Mouse (Mus musculus) limb, embryonic 13.5 days (tissue): Measurements from ENCODE around the gene Btk. TPM values are rescaled to one million over a fixed set of nuclear protein-coding genes. Genes with fewer than 3 reads are reported as not detected.
"Not testable (repeated sequence)": the region's sequence is repeated elsewhere in the genome, so short reads cannot be mapped to it uniquely, and the experiment has no call there.

Experiments
- ATAC-seq: fragments of 200-750 bp; cut with Nextera tagmentation; 2 replicates; pipeline ENCODE4 v1.8.0; 2017; ENCODE audit warnings: low read depth, moderate number of reproducible peaks, moderate TSS enrichment; ENCODE audit not compliant: low FRiP score
- H3K27ac ChIP-seq: fragments of 300-500 bp; sonication (generic); 2 replicates; pipeline ENCODE4 v1.5.1; 2015; ENCODE audit warnings: inconsistent platforms, mild to moderate bottlenecking, moderate library complexity
- H3K27me3 ChIP-seq: fragments of 300-500 bp; sonication (generic); 2 replicates; pipeline ENCODE4 v1.6.1; 2015; ENCODE audit warnings: mild to moderate bottlenecking, inconsistent platforms
- H3K36me3 ChIP-seq: fragments of 300-500 bp; sonication (generic); 2 replicates; pipeline ENCODE4 v1.6.1; 2015; ENCODE audit warnings: inconsistent platforms, mild to moderate bottlenecking, moderate library complexity
- H3K4me1 ChIP-seq: fragments of 300-500 bp; sonication (generic); 2 replicates; pipeline ENCODE4 v1.6.1; 2015; ENCODE audit warnings: inconsistent platforms
- H3K4me2 ChIP-seq: fragments of 300-500 bp; sonication (generic); replicated peaks from 2 replicates; pipeline ENCODE4 v1.6.1; 2015; ENCODE audit warnings: inconsistent platforms, mild to moderate bottlenecking, moderate library complexity
- H3K4me3 ChIP-seq: fragments of 300-500 bp; sonication (generic); 2 replicates; pipeline ENCODE4 v1.5.1; 2015; ENCODE audit warnings: moderate library complexity, mild to moderate bottlenecking, inconsistent platforms
- H3K9ac ChIP-seq: fragments of 300-500 bp; sonication (generic); 2 replicates; pipeline ENCODE4 v1.6.1; 2015; ENCODE audit warnings: mild to moderate bottlenecking, inconsistent platforms
- H3K9me3 ChIP-seq: fragments of 300-500 bp; sonication (generic); 2 replicates; pipeline ENCODE4 v1.6.1; 2016; ENCODE audit warnings: inconsistent platforms
- WGBS: fragments of 180-500 bp; shearing (Covaris S2); methylation state at CpG from one replicate; pipeline ENCODE4 v1.1.7; 2015; 5-methylcytosine and 5-hydroxymethylcytosine counted together
- polyA plus RNA-seq: library from polyadenylated mRNA; unstranded; fragments of >200 nt; fragmentation: Nextera tagmentation; extraction: Ambion mirVana; gene quantifications from 2 replicates; pipeline ENCODE4 v1.2.1, GENCODE M21; 2015

Btk gene
- polyA plus RNA-seq, 1 experiment from 2014 or later, result 1.3 TPM

- H3K4me2 ChIP-seq, result no peak overlapping the region
- no peak overlapping the region for H3K4me3 ChIP-seq
- peaks cover 5% of the 10 kb centered on the region; the same call in 1 of the 2 replicates for H3K27me3 ChIP-seq
- no peak overlapping the region for H3K27ac ChIP-seq
- no peaks in the 10 kb centered on the region for H3K36me3 ChIP-seq
- H3K4me1 ChIP-seq, result no peaks in the 10 kb centered on the region
- no peaks in the 10 kb centered on the region for H3K9me3 ChIP-seq
- 72% methylated on average over 4 of the region's 4 CpGs for WGBS
- H3K9ac ChIP-seq, result no peak overlapping the region
- ATAC-seq, result no peak
Measured at GRCm38 (mm10) chrX:134577896-134578295, 5.5 kb downstream of the Btk start.

GRCm38 (mm10) chrX:134566536-134567222, 16.7 kb downstream of the Btk start:
- Histone ChIP-seq H3K9ac (no peak overlapping the region), H3K4me3 (no peak overlapping the region), H3K4me2 (no peak overlapping the region), H3K4me1 (no peaks in the 10 kb centered on the region), H3K27me3 (peaks cover 4% of the 10 kb centered on the region; the same call in 1 of the 2 replicates), H3K9me3 (no peaks in the 10 kb centered on the region), H3K27ac (no peak overlapping the region), H3K36me3 (no peaks in the 10 kb centered on the region)
- 79% methylated on average over 8 of the region's 8 CpGs for WGBS
- no peak for ATAC-seq

DNA sequence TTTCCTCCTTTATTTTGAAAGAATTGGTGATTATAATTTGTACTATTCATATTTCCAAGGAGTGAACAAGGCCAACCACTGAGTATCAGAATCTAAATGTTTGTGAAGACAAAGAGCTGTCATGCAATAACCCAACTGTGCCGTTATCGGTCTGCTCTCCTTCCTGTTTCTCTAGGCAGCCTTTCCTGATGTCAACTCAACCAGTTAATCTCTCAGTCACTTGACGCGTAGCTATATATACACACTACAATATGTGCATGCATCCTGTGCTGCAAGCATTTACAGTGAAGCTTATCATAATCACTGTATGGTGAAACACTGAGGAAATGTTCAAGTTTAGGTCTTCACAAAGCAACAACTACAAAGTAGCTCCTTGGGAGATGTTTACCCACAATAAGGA, 19.0 kb downstream of the Btk start:
- Histone ChIP-seq H3K4me3 (no peak overlapping the region), H3K36me3 (no peaks in the 10 kb centered on the region), H3K4me2 (no peak overlapping the region), H3K27ac (no peak overlapping the region), H3K9me3 (no peaks in the 10 kb centered on the region), H3K9ac (no peak overlapping the region), H3K27me3 (peaks cover 4% of the 10 kb centered on the region; the same call in 1 of the 2 replicates), H3K4me1 (no peaks in the 10 kb centered on the region)
- WGBS, result 87% methylated on average over 4 of the region's 4 CpGs
- no peak for ATAC-seq

DNA sequence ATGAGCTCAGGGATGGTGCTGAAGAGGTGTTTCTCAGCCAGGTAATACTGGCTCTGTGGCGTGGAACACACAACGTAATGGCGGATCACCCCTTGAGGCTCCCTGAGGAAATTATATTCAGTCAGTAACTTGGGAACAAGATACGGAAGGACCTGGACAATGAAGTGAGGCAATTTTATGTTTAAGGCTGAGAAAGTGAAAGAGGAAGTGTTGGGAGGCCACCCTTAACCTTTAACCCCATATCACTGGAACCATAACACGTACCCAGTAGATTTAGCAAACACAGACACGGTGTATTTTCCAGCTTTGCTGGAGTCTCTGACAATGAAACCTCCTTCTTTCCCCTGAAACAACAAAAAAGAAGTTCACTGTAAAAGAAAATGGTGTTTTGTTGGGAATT, 28.9 kb downstream of the Btk start:
- no peak for ATAC-seq
- H3K36me3 ChIP-seq, result no peaks in the 10 kb centered on the region

GRCm38 (mm10) chrX:134553326-134553725, 30.0 kb downstream of the Btk start:
- no peaks in the 10 kb centered on the region for H3K9me3 ChIP-seq
- H3K36me3 ChIP-seq, result no peaks in the 10 kb centered on the region
- no peak overlapping the region for H3K9ac ChIP-seq
- H3K27me3 ChIP-seq, result no peaks in the 10 kb centered on the region; the same call in 1 of the 2 replicates
- no peak overlapping the region for H3K4me2 ChIP-seq
- 90% methylated on average over 4 of the region's 4 CpGs for WGBS
- ATAC-seq, result no peak
- H3K4me1 ChIP-seq, result no peaks in the 10 kb centered on the region
- H3K27ac ChIP-seq, result no peak overlapping the region
- H3K4me3 ChIP-seq, result no peak overlapping the region

More for the DNA sequence above, 28.9 kb downstream of the Btk start:
- Histone ChIP-seq H3K4me1 (no peaks in the 10 kb centered on the region), H3K9ac (no peak overlapping the region), H3K4me2 (no peak overlapping the region), H3K27ac (no peak overlapping the region), H3K9me3 (no peaks in the 10 kb centered on the region), H3K4me3 (no peak overlapping the region), H3K27me3 (no peaks in the 10 kb centered on the region; the same call in 1 of the 2 replicates)
- WGBS, result 68% methylated on average over 6 of the region's 6 CpGs

DNA sequence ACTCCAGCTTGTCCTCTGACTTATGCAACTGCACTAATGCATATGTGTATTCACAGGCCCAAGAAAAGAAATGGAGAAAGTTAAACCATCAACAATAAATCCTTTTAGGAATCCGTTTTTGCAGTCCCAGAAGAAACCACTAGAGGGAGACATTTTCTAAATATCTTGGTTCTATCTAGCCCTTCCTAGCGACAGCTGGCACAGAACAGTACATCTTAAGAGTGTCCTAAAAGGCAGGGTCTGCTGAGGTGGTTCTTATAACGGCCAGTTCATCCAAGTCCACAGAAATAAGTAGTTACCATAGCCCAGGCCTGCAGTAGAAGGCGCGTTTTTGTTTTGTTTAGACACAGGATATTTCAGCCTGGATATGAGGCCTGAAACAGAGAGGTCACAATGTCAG, 32.5 kb downstream of the Btk start:
- H3K4me2 ChIP-seq, result no peak overlapping the region
- no peak overlapping the region for H3K4me3 ChIP-seq
- no peaks in the 10 kb centered on the region for H3K36me3 ChIP-seq
- H3K9ac ChIP-seq, result no peak overlapping the region
- WGBS, result 18% methylated on average over 5 of the region's 5 CpGs
- H3K27ac ChIP-seq, result no peak overlapping the region
- no peaks in the 10 kb centered on the region for H3K27me3 ChIP-seq
- no peak for ATAC-seq
- no peaks in the 10 kb centered on the region for H3K9me3 ChIP-seq
- no peaks in the 10 kb centered on the region for H3K4me1 ChIP-seq

- Histone ChIP-seq H3K27ac (no peak overlapping the region), H3K4me3 (no peak overlapping the region), H3K4me2 (no peak overlapping the region), H3K36me3 (no peaks in the 10 kb centered on the region), H3K9ac (no peak overlapping the region), H3K27me3 (peaks cover 5% of the 10 kb centered on the region; the same call in 1 of the 2 replicates), H3K9me3 (no peaks in the 10 kb centered on the region), H3K4me1 (no peaks in the 10 kb centered on the region)
- 88% methylated on average over 4 of the region's 4 CpGs for WGBS
- no peak for ATAC-seq
Measured at GRCm38 (mm10) chrX:134547330-134547729, 36.0 kb downstream of the Btk start.

- peaks cover 5% of the 10 kb centered on the region; the same call in 1 of the 2 replicates for H3K27me3 ChIP-seq
- peak overlapping the region; percentile 56 for H3K4me3 ChIP-seq
- peak overlapping the region; percentile 70 for H3K27ac ChIP-seq
- peak; percentile 38; the same call in 1 of the 2 replicates for ATAC-seq
- H3K36me3 ChIP-seq, result no peaks in the 10 kb centered on the region
- H3K4me2 ChIP-seq, result peak overlapping the region; percentile 55
- WGBS, result 18% methylated on average over 6 of the region's 6 CpGs
- H3K4me1 ChIP-seq, result no peaks in the 10 kb centered on the region
- no peaks in the 10 kb centered on the region for H3K9me3 ChIP-seq
- peak overlapping the region; percentile 69; the same call in 1 of the 2 replicates for H3K9ac ChIP-seq
Measured at GRCm38 (mm10) chrX:134541955-134542308, 41.4 kb downstream of the Btk start.

GRCm38 (mm10) chrX:134541145-134541954, 42.0 kb downstream of the Btk start, which contains the start of gene Timm8a1:
Gene Timm8a1, minus strand, starts transcription at chrX:134541865.
- H3K9me3 ChIP-seq, result no peaks in the 10 kb centered on the region
- H3K9ac ChIP-seq, result peak within 1 kb of the TSS; percentile 69
- H3K27me3 ChIP-seq, result peaks cover 5% of the 10 kb centered on the region; the same call in 1 of the 2 replicates
- H3K4me2 ChIP-seq, result peak within 1 kb of the TSS; percentile 67
- no peaks in the 10 kb centered on the region for H3K36me3 ChIP-seq
- ATAC-seq, result peak; percentile 93
- no peaks in the 10 kb centered on the region for H3K4me1 ChIP-seq
- H3K27ac ChIP-seq, result peak within 1 kb of the TSS; percentile 70
- peak within 1 kb of the TSS; percentile 56 for H3K4me3 ChIP-seq
- WGBS, result 25% methylated on average over 32 of the region's 61 CpGs

DNA sequence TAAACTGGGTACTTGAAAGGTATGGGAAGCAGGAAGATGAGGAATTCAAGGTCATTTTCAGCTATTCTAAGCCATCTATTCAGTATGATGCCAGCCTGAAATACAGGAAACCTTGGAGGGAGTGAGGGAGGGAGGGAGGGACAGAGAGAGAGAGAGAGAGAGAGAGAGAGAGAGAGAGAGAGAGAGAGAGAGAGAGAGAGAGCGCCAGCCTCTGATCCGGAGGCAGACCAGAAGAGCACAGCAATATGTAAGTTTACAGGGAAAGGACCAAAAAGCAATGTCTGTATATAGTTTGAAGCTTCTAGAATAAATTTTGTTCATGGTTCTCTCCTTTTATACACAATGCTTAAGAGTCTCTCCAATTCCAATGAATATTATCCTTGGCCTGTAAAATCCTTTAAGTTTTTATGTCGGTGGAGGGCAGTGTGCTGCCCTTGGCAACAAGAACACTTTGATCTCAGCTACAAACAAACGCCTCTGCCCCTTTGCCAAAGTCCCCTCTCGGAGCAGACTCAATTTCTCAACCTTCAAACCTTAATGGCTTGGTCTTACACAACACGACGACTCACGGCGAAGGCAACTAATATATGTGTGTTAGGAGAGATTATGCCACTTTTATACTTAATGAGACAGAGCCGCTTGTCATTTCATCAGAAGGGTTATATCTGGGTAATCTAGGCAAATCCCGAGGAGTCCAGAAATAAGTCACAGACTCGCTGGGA, 42.8 kb downstream of the Btk start:
- Histone ChIP-seq H3K27ac (no peak overlapping the region; the same call in 1 of the 2 replicates), H3K4me3 (peak overlapping the region; percentile 56), H3K9me3 (no peaks in the 10 kb centered on the region), H3K4me2 (peak overlapping the region; percentile 67), H3K36me3 (no peaks in the 10 kb centered on the region; the same call in 1 of the 2 replicates), H3K27me3 (peaks cover 5% of the 10 kb centered on the region; the same call in 1 of the 2 replicates), H3K4me1 (no peaks in the 10 kb centered on the region), H3K9ac (peak overlapping the region; percentile 69)
- WGBS, result 24% methylated on average over 12 of the region's 12 CpGs
- no peak for ATAC-seq

GRCm38 (mm10) chrX:134539795-134540194, 43.6 kb downstream of the Btk start:
- H3K9ac ChIP-seq, H3K27me3 ChIP-seq, ATAC-seq, H3K4me1 ChIP-seq, H3K9me3 ChIP-seq, H3K36me3 ChIP-seq, H3K27ac ChIP-seq: not testable (repeated sequence)
- H3K4me3 ChIP-seq, result 0 out of 2 replicates have a peak overlapping the region, but pooled peaks have one; percentile 56
- peak overlapping the region; percentile 67; the same call in 1 of the 2 replicates for H3K4me2 ChIP-seq
- WGBS, result 88% methylated on average over 10 of the region's 10 CpGs
